Comparison of ENCODE assay signal across 8 mouse cellular contexts in genomic region chr5:140331615-140332512, GRCm38 (mm10). TPM values are rescaled to one million over a fixed set of nuclear protein-coding genes. Genes with fewer than 3 reads are reported as not detected.
DNase-seq lines count a peak whose midpoint lies in the region; ATAC-seq lines count a peak whose summit lies in the region.

TSS of gene Mrm2 (minus strand) at chr5:140331898.

- intact Hi-C loops in left cerebral cortex, postnatal 36 days (cut with DNase I) = loop anchor here (5.0 kb wide), 1 partner anchor 495 kb away; no protein-coding TSS in a partner anchor

- DNase-seq in adrenal gland, adult 8-10 months = peak; percentile 74
- DNase-seq in embryo, embryonic 9.5 days (ENCODE audit: extremely low spot score) = peak; percentile 89
- peak; percentile 70 to 87 for DNase-seq in gastrocnemius, postnatal 4 days (ENCODE audit: low spot score in 2 of 2)
- DNase-seq in left cerebral cortex, postnatal 36 days (ENCODE audit: low spot score in 2 of 2) = peak; percentile 73 to 80
- peak; percentile 88 for DNase-seq in midbrain, embryonic 10.5 days (ENCODE audit: low spot score)
- DNase-seq in right cerebral cortex, postnatal 36 days (ENCODE audit: low spot score in 2 of 2) = peak; percentile 43 to 49
- peak; percentile 78 to 88 for DNase-seq in urinary bladder, postnatal 4 days (ENCODE audit: low spot score in 2 of 2)

- no peaks in the 10 kb centered on the region for H3K9me3 ChIP-seq in intestine, embryonic 16.5 days (ENCODE audit: control insufficient read depth, low read length)
- H3K9me3 ChIP-seq in midbrain, embryonic 10.5 days (replicated peaks) = no peaks in the 10 kb centered on the region

- under 1% methylated on average over 39 of the region's 39 CpGs for WGBS in intestine, embryonic 16.5 days
- under 1% methylated on average over 39 of the region's 39 CpGs for WGBS in midbrain, embryonic 10.5 days

- H3K27me3 ChIP-seq in intestine, embryonic 16.5 days (replicated peaks; ENCODE audit: control insufficient read depth, insufficient read depth, low read length) = no peaks in the 10 kb centered on the region
- no peaks in the 10 kb centered on the region for H3K27me3 ChIP-seq in midbrain, embryonic 10.5 days (ENCODE audit: low read depth, poor library complexity, severe bottlenecking)

- peaks cover 10% of the 10 kb centered on the region for H3K4me1 ChIP-seq in intestine, embryonic 16.5 days (ENCODE audit: control insufficient read depth, insufficient read depth, low read length)
- H3K4me1 ChIP-seq in midbrain, embryonic 10.5 days = peaks cover 20% of the 10 kb centered on the region

- peaks cover 10% of the 10 kb centered on the region for H3K36me3 ChIP-seq in intestine, embryonic 16.5 days (ENCODE audit: control insufficient read depth, insufficient read depth, low read length)
- peaks cover 50% of the 10 kb centered on the region for H3K36me3 ChIP-seq in midbrain, embryonic 10.5 days

- peak within 1 kb of the TSS; percentile 91 for H3K27ac ChIP-seq in intestine, embryonic 16.5 days (ENCODE audit: low read length)
- peak within 1 kb of the TSS; percentile 94 for H3K27ac ChIP-seq in midbrain, embryonic 10.5 days (replicated peaks)

- peak within 1 kb of the TSS; percentile 75 for H3K4me3 ChIP-seq in intestine, embryonic 16.5 days (ENCODE audit: low read length)
- H3K4me3 ChIP-seq in midbrain, embryonic 10.5 days = peak within 1 kb of the TSS; percentile 70

- peak; percentile 87 for ATAC-seq in intestine, embryonic 16.5 days

- H3K9ac ChIP-seq in intestine, embryonic 16.5 days (ENCODE audit: low read depth, low read length) = peak within 1 kb of the TSS; percentile 81

- peak within 1 kb of the TSS; percentile 88 for H3K4me2 ChIP-seq in intestine, embryonic 16.5 days (ENCODE audit: low read depth, low read length)

RNA-seq across cellular contexts. Expression of gene Mrm2, which starts in this region (rescaled TPM):
- total RNA-seq in adrenal gland, adult 8-10 months (2022) = 10 to 100 TPM; 18.8 to 22.4 (median 21.2) TPM
- 1 to 10 TPM; 7.3 to 7.6 TPM for total RNA-seq in gastrocnemius, postnatal 4 days (2021)
- polyA plus RNA-seq in intestine, embryonic 16.5 days (2015; fragmentation: Nextera tagmentation; extraction: Ambion mirVana) = 18.3 and 19.6 TPM in 2 replicates
- total RNA-seq in left cerebral cortex, postnatal 36 days (2021) = 10 to 100 TPM in 1 of 2 experiments, 1 to 10 TPM in 1; 8.9 to 11.5 TPM
- polyA plus RNA-seq in midbrain, embryonic 10.5 days (2016; fragmentation: Nextera tagmentation; extraction: Ambion mirVana) = 21.9 and 23.0 TPM in 2 replicates

Comparison
In these comparisons a context has a peak if more than half of its experiments do, and no peak if none do; other contexts are left out.
1. Peak in every context shown above with its lines: DNase-seq, ATAC-seq, H3K4me3 ChIP-seq and H3K27ac ChIP-seq.